Mouse (Mus musculus) neural tube, embryonic 15.5 days (tissue): ENCODE results near the gene Fgfr2. TPM values are rescaled to one million over a fixed set of nuclear protein-coding genes. Genes with fewer than 3 reads are reported as not detected.

Experiments used
- ATAC-seq: fragments of 200-750 bp; cut with Nextera tagmentation; 2 replicates; pipeline ENCODE4 v1.8.0; 2017; ENCODE audit warnings: mild to moderate bottlenecking, moderate TSS enrichment, moderate library complexity; ENCODE audit not compliant: low FRiP score
- H3K27ac ChIP-seq: fragments of 300-500 bp; sonication (generic); replicated peaks from 2 replicates; pipeline ENCODE4 v1.5.1; 2015; ENCODE audit warnings: mild to moderate bottlenecking, inconsistent platforms
- H3K27me3 ChIP-seq: fragments of 300-500 bp; sonication (generic); replicated peaks from 2 replicates; pipeline ENCODE4 v1.6.1; 2015; ENCODE audit warnings: inconsistent platforms
- H3K36me3 ChIP-seq: fragments of 300-500 bp; sonication (generic); 2 replicates; pipeline ENCODE4 v1.6.1; 2015; ENCODE audit warnings: inconsistent platforms
- H3K4me1 ChIP-seq: fragments of 300-500 bp; sonication (generic); 2 replicates; pipeline ENCODE4 v1.6.1; 2015; ENCODE audit warnings: inconsistent platforms
- H3K4me2 ChIP-seq: fragments of 300-500 bp; sonication (generic); 2 replicates; pipeline ENCODE4 v1.6.1; 2015; ENCODE audit warnings: inconsistent platforms, mild to moderate bottlenecking, moderate library complexity
- H3K4me3 ChIP-seq: fragments of 300-500 bp; sonication (generic); replicated peaks from 2 replicates; pipeline ENCODE4 v1.5.1; 2015; ENCODE audit warnings: mild to moderate bottlenecking, inconsistent platforms
- H3K9ac ChIP-seq: fragments of 300-500 bp; sonication (generic); replicated peaks from 2 replicates; pipeline ENCODE4 v1.6.1; 2015; ENCODE audit warnings: mild to moderate bottlenecking, inconsistent platforms
- H3K9me3 ChIP-seq: fragments of 300-500 bp; sonication (generic); replicated peaks from 2 replicates; pipeline ENCODE4 v1.6.1; 2016; ENCODE audit warnings: inconsistent platforms
- WGBS: fragments of 180-500 bp; shearing (Covaris S2); methylation state at CpG from one replicate; pipeline ENCODE4 v1.1.7; 2015; ENCODE audit warnings: mixed read lengths; 5-methylcytosine and 5-hydroxymethylcytosine counted together
- polyA plus RNA-seq: library from polyadenylated mRNA; unstranded; fragments of >200 nt; fragmentation: Nextera tagmentation; extraction: Ambion mirVana; gene quantifications from 2 replicates; pipeline ENCODE4 v1.2.1, GENCODE M21; 2015

The Fgfr2 gene
- polyA plus RNA-seq, 1 experiment from 2014 or later = 21.2 TPM

DNA sequence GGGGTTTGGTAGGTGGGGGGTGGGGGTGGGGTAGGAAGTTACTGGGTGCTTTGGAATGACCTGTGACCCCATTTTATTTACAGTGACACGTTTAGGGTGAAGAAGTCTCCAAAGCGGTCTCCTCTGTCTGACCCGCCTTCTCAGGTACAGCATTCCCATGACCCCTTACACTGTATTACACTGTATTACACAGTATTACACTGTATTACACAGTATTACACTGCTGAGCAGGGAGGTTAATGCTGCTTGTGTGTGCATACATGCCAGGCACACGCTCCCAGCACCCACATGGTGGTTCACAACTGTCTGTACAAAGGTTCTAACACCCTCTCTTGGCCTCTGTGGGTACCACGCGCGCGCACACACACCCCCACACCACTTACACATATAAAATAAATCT is 2389.7 kb downstream of the Fgfr2 start:
- 0 out of 2 replicates have a peak overlapping the region, but pooled peaks have one; percentile 58 for H3K27ac ChIP-seq
- H3K27me3 ChIP-seq = no peaks in the 10 kb centered on the region
- H3K9ac ChIP-seq = no peak overlapping the region
- peak; percentile 42; the same call in 1 of the 2 replicates for ATAC-seq
- no peak overlapping the region for H3K4me3 ChIP-seq
- H3K9me3 ChIP-seq = no peaks in the 10 kb centered on the region
- WGBS = 93% methylated on average over 8 of the region's 8 CpGs
- H3K36me3 ChIP-seq = peaks cover 60% of the 10 kb centered on the region
- peaks cover 25% of the 10 kb centered on the region for H3K4me1 ChIP-seq
- H3K4me2 ChIP-seq = no peak overlapping the region

DNA sequence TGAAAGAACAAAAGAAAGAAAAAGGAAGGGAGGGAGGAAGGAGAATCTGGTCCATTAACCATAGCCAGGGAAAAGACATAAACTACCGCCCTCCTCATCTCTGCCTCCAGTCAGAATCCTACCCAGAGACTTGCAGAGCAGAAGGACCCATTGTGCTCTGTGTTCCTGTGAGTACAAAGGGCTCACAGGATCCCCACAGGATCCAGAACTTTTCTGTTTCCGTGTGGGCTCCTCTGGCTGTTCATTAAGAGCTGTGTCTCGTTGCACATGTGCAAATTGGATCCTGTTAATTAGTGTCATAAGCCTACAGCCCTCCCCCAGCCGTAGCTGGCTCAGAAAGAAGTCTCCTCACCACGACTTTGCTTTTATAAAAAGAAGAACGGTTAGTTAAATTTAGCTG is 2390.2 kb downstream of the Fgfr2 start:
- WGBS = 16% methylated on average over 6 of the region's 6 CpGs
- H3K9ac ChIP-seq = 0 out of 2 replicates have a peak overlapping the region, but pooled peaks have one; percentile 17
- peaks cover 57% of the 10 kb centered on the region for H3K36me3 ChIP-seq

DNA sequence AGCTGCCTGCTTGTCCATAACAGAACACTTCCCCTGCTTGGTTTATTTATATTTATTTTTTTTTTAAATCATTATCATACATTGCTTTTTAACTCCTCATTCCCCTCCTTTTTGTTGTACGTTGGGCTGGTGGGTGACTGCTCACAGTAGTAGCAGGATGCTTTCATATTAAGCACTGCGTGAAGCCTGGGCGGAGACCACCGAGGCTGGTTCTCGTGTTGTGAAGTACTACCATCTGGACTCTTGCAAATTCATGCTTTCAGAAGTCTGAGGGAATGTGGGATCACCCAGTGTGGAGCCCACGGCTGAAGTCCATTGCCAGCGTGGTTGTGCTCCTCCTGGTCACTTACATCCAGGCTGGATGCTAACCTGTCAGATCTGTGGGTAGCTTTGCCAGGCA is 2391.4 kb downstream of the Fgfr2 start:
- no peak overlapping the region for H3K9ac ChIP-seq
- H3K9me3 ChIP-seq = no peaks in the 10 kb centered on the region
- no peak overlapping the region for H3K4me3 ChIP-seq
- H3K36me3 ChIP-seq = peaks cover 46% of the 10 kb centered on the region
- no peaks in the 10 kb centered on the region for H3K27me3 ChIP-seq
- no peak for ATAC-seq
- H3K27ac ChIP-seq = peak overlapping the region; percentile 64; the same call in 1 of the 2 replicates
- 57% methylated on average over 7 of the region's 7 CpGs for WGBS
- no peak overlapping the region for H3K4me2 ChIP-seq
- peaks cover 25% of the 10 kb centered on the region for H3K4me1 ChIP-seq

More for the DNA sequence above, 2390.2 kb downstream of the Fgfr2 start:
- H3K4me2 ChIP-seq = no peak overlapping the region
- H3K27me3 ChIP-seq = no peaks in the 10 kb centered on the region
- no peak for ATAC-seq
- H3K9me3 ChIP-seq = no peaks in the 10 kb centered on the region
- H3K27ac ChIP-seq = peak overlapping the region; percentile 58
- H3K4me1 ChIP-seq = peaks cover 25% of the 10 kb centered on the region
- H3K4me3 ChIP-seq = no peak overlapping the region

DNA sequence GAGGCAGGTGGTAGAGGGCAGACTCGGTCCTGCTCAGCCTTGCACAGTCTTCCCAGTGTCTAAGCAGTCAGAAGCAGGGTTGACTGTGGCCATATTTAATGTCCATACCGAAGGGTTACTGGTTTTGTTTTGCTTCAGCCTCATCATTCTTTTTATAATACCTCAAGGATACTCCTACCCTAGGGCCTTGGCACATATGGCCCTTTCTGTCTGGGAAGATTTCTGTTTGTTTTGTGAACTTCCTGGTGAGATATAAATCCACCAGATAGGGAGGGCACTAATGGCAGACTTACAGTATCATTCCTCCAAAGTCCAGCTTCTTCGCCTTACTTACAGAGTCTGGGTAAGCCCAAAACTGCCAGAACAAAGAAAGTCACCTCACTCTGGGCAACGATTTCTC is 2395.6 kb downstream of the Fgfr2 start:
- H3K27me3 ChIP-seq = no peaks in the 10 kb centered on the region
- no peak overlapping the region for H3K9ac ChIP-seq
- peaks cover 33% of the 10 kb centered on the region for H3K36me3 ChIP-seq
- H3K4me1 ChIP-seq = peaks cover 31% of the 10 kb centered on the region
- WGBS = 94% methylated on average over 4 of the region's 4 CpGs
- no peaks in the 10 kb centered on the region for H3K9me3 ChIP-seq
- no peak overlapping the region for H3K4me3 ChIP-seq
- H3K27ac ChIP-seq = no peak overlapping the region
- no peak overlapping the region for H3K4me2 ChIP-seq
- ATAC-seq = no peak

DNA sequence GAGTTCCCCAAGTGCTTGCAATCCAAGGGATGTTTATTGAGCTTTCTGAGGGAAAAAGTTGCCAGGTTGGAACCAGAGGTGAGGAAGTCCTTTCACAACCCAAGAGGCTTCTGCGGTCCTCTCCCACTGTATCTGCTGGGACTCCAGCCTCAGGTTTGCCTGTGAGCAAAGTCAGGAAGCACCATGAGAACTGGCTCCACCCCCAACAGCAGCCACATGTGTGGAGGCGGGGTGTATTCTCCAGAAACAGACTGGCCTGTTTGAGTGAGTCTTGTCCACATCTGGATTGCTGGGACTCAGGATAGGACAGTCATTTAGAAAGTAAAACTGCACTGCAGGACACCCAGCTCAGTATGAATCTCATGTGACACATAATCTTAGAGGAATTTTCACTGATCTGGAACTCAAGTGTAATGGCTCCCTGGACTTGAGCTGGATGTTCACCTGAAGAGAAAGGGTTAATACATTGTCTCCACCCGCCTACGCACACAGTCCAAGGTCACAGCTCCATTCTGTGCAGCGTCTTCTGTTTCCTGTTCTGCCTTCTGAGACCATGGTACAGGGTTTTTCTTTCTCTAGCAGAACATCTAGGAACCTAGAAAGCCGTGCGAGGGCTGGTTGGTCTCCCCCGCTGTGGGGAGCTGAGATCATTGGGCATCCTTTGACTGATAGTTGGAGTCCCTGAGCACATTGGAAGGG is 2396.3 kb downstream of the Fgfr2 start:
- peaks cover 33% of the 10 kb centered on the region for H3K36me3 ChIP-seq
- no peak overlapping the region for H3K4me3 ChIP-seq
- H3K9me3 ChIP-seq = no peaks in the 10 kb centered on the region
- ATAC-seq = no peak
- no peak overlapping the region for H3K4me2 ChIP-seq
- H3K4me1 ChIP-seq = peaks cover 28% of the 10 kb centered on the region
- H3K27ac ChIP-seq = 0 out of 2 replicates have a peak overlapping the region, but pooled peaks have one; percentile 2
- WGBS = 76% methylated on average over 8 of the region's 8 CpGs
- no peaks in the 10 kb centered on the region for H3K27me3 ChIP-seq
- H3K9ac ChIP-seq = no peak overlapping the region

DNA sequence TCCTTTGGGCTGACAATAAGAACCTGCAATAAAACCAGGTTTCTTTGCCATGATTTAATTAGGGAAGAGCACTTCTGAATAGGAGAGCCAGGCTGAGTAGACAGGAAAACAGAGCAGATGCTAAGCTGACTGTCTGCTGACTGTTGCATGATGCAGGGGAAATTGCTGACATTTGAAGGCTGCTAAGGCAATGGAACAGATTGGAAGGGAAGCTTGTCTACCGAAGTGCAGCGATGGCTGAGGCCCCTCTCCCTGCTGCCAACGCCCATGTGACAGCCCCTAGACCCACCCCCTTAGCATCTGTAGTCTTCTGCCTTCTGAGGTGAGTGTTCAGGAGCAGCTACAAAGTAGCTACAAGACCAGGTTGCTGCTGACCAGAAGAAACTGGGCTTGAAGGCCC is 2397.0 kb downstream of the Fgfr2 start:
- Histone ChIP-seq H3K4me3 (no peak overlapping the region), H3K27ac (peak overlapping the region; percentile 2; the same call in 1 of the 2 replicates), H3K27me3 (no peaks in the 10 kb centered on the region), H3K9me3 (no peaks in the 10 kb centered on the region), H3K9ac (no peak overlapping the region), H3K4me2 (no peak overlapping the region), H3K4me1 (peaks cover 21% of the 10 kb centered on the region), H3K36me3 (peaks cover 33% of the 10 kb centered on the region)
- no peak for ATAC-seq
- 72% methylated on average over 3 of the region's 3 CpGs for WGBS

DNA sequence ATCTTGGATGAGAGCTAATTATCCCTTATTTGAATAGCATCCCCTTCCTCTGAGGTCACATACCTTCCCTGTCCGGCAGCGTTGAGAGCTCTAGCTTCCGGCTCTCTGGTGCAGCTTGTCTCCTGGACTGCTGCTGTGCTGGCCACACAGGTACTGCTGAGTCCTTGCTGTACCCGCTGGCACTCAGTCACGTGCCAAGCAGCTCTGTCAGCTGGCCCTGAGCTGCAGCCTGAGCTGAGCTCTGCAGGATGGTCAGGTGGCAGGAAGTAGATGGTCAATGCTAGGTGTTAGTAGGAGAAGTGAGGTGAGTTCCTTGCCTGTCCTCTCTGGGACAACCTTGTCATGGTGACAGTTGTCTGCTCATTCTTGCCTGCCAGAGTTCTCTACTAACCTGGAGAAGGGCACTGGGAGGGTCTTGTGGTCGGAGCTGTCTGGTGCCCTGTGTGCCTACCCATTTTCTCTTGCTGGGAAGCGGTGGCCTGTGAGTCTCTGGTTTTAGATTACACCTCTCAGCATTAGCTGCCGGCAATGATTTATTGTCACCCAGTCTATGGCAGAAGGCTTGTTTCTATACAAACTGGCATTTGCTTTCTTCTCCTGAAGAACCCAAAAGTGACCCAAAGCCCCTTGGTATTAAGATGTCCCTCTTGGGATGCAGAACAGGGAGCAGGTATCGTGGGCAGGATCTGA is 2402.4 kb downstream of the Fgfr2 start:
- Histone ChIP-seq H3K9me3 (no peaks in the 10 kb centered on the region), H3K4me1 (peaks cover 25% of the 10 kb centered on the region), H3K4me2 (no peak overlapping the region), H3K27ac (peak overlapping the region; percentile 58), H3K36me3 (peaks cover 31% of the 10 kb centered on the region; the same call in 1 of the 2 replicates), H3K9ac (0 out of 2 replicates have a peak overlapping the region, but pooled peaks have one; percentile 14), H3K27me3 (no peaks in the 10 kb centered on the region), H3K4me3 (no peak overlapping the region)
- WGBS = 61% methylated on average over 9 of the region's 9 CpGs
- ATAC-seq = no peak

DNA sequence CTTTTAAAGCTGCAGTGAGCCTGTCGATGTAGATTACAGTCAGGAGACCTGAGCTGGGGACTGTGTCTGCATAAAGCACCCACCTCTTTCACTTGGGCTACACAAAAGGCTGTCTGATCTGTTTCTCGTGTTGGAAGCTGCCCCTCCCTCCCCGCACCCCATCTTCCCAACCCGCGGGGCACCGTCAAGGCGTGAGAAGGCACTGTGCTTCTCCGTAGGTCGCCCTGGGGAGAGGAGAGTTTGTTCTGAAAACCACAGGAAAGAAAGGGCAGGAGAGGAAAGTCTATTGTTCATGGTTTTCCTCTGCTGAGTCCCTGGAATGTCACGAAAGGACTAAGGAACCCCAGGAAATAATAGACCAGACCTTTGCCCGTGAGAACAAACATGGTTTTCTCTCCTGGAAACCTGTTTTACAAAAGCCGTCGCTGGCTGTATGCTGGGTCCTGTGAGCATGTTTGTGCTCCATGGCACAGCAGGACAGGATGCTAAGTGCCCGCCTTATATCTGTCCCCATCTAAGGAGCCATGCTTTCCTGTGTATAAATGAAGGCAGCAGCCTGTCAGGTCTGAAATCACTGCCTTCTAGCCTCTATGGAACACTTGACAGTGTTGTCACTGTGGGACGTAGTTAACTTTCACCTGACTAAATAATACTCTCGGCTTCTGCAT is 2403.1 kb downstream of the Fgfr2 start:
- no peaks in the 10 kb centered on the region for H3K27me3 ChIP-seq
- ATAC-seq = no peak
- peaks cover 27% of the 10 kb centered on the region; the same call in 1 of the 2 replicates for H3K36me3 ChIP-seq
- H3K4me3 ChIP-seq = no peak overlapping the region
- H3K9me3 ChIP-seq = no peaks in the 10 kb centered on the region
- no peak overlapping the region for H3K4me2 ChIP-seq
- H3K4me1 ChIP-seq = peaks cover 27% of the 10 kb centered on the region
- peak overlapping the region; percentile 58 for H3K27ac ChIP-seq
- WGBS = 15% methylated on average over 16 of the region's 16 CpGs
- 0 out of 2 replicates have a peak overlapping the region, but pooled peaks have one; percentile 14 for H3K9ac ChIP-seq

DNA sequence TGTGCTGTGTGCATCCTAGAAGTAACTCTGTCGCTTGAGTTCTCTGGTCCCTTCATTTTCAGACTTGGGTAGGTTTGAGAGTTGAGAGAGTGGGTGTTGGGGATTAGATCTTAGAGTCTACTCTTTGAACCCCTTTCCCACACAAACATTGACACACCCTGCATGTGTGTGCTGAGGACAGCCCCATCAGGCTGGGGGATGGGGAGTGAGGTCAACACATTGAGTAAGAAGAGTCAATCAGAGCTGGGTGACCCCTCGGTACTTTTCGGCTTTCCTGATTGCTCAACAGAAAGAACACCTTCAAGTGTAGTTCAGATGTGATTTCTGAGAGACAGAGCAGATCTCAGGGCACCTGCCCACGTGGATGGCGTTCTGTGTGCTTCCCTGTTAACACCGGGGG is 2406.2 kb downstream of the Fgfr2 start:
- 97% methylated on average over 6 of the region's 6 CpGs for WGBS
- H3K27me3 ChIP-seq = no peaks in the 10 kb centered on the region
- peaks cover 33% of the 10 kb centered on the region for H3K4me1 ChIP-seq
- ATAC-seq = no peak
- no peaks in the 10 kb centered on the region for H3K9me3 ChIP-seq
- no peak overlapping the region for H3K4me3 ChIP-seq
- H3K9ac ChIP-seq = no peak overlapping the region
- no peak overlapping the region for H3K4me2 ChIP-seq
- peaks cover 14% of the 10 kb centered on the region; the same call in 1 of the 2 replicates for H3K36me3 ChIP-seq
- H3K27ac ChIP-seq = no peak overlapping the region

DNA sequence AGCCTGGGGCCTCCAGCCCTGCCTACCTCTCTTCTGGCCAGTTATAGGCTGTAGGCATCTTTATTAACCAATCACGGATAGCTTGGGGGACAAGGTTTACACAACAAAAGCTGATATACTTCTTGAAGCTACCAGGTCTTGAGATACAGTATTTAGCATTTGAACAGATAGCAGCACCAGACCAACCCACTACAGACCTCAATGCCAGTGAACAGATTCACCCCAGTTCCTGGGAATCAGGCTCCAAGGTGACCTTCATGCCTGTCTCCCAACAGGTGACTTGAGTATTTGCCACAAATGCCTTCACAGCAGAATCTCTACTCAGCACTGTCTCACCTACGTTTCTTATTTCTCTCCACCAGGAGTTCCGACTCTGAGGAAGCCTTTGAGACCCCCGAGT is 2406.8 kb downstream of the Fgfr2 start:
- 92% methylated on average over 4 of the region's 4 CpGs for WGBS
- no peak for ATAC-seq
- H3K9me3 ChIP-seq = no peaks in the 10 kb centered on the region
- H3K27me3 ChIP-seq = no peaks in the 10 kb centered on the region
- H3K4me3 ChIP-seq = no peak overlapping the region
- no peak overlapping the region for H3K9ac ChIP-seq
- H3K4me1 ChIP-seq = peaks cover 33% of the 10 kb centered on the region
- H3K36me3 ChIP-seq = peaks cover 14% of the 10 kb centered on the region; the same call in 1 of the 2 replicates
- H3K4me2 ChIP-seq = no peak overlapping the region
- H3K27ac ChIP-seq = no peak overlapping the region

DNA sequence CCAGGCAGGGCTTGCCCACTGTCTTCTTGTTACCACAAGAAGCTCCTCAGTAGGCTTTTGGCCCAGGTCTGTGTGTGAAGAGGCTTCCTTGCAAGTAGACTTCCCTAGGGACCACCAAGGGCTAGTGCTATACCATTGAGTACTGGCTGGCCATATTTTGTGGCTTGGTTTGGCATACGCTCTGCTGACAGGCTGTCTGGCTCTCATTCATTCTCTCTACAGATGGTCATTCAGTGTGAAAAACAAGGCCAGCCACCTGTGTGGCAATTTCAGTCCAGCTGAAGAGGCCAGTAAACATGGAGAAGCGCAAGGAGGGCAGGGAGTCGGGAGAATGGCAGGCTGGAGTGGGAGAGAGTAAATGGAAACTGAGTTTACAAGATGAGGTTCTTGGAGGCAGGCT is 2407.7 kb downstream of the Fgfr2 start:
- H3K4me1 ChIP-seq = peaks cover 35% of the 10 kb centered on the region
- H3K27me3 ChIP-seq = no peaks in the 10 kb centered on the region
- H3K27ac ChIP-seq = no peak overlapping the region
- H3K4me3 ChIP-seq = no peak overlapping the region
- 66% methylated on average over 3 of the region's 3 CpGs for WGBS
- H3K36me3 ChIP-seq = peaks cover 9% of the 10 kb centered on the region; the same call in 1 of the 2 replicates
- H3K9me3 ChIP-seq = no peaks in the 10 kb centered on the region
- H3K9ac ChIP-seq = no peak overlapping the region
- H3K4me2 ChIP-seq = no peak overlapping the region
- ATAC-seq = no peak
